Mouse (Mus musculus) gonadal fat pad, adult 2 months (tissue): ENCODE measurements around the gene Camkk2. TPM values are rescaled to one million over a fixed set of nuclear protein-coding genes. Genes with fewer than 3 reads are reported as not detected.

ENCODE experiments used
- DNase-seq: peaks from one replicate; pipeline ENCODE4 v3.0.0-alpha.2; 2012; ENCODE audit warnings: low read depth
- polyA plus RNA-seq: library from polyadenylated mRNA; depleted of rRNA; stranded (reverse); fragments of >200 nt; gene quantifications from 2 replicates; pipeline ENCODE4 v1.2.3, GENCODE M21; 2012

Gene Camkk2
- polyA plus RNA-seq, 1 experiment = 15.7 TPM

- no peak for DNase-seq
Measured at GRCm38 (mm10) chr5:122736761-122737160, 42.4 kb downstream of the Camkk2 start.

DNA sequence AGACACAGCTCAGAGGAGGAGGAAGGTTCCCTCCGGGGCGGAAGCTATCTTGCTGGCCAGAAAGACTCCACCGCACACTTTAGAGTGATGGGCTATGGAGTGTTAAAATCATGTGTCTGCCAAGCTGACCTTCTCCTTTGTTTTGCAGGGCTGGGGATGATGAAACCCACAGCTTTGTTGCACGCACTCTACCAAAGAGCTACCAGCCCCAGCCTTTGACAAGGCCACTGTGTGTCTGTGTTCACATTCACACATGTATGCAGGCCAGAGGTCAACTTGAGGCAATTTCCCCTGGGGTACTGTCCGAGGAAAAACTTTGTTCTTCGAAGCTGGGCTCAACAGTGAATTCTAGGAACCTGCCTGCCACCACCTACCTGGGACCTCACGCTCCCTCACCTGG, 43.4 kb downstream of the Camkk2 start:
- DNase-seq = no peak

DNA sequence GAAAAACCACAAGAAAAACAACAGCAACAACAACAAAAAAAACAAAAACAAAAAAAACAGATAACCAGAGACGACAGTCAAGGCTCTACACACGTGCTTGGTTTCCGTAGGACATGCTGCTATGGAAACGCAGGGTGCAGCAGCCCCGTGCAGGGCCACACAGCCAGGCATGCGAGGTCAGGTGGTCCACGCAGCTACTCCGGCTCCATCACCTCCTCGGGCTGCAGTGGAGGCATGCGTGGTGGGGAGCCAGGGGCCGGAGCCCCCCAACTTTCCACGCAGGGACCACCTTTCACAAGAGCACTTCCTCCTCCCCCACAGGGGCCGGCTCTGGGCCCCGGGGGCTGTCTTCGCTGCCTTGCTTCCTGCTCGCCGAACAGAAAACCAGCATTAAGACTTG, 45.3 kb downstream of the Camkk2 start:
- DNase-seq = no peak

DNA sequence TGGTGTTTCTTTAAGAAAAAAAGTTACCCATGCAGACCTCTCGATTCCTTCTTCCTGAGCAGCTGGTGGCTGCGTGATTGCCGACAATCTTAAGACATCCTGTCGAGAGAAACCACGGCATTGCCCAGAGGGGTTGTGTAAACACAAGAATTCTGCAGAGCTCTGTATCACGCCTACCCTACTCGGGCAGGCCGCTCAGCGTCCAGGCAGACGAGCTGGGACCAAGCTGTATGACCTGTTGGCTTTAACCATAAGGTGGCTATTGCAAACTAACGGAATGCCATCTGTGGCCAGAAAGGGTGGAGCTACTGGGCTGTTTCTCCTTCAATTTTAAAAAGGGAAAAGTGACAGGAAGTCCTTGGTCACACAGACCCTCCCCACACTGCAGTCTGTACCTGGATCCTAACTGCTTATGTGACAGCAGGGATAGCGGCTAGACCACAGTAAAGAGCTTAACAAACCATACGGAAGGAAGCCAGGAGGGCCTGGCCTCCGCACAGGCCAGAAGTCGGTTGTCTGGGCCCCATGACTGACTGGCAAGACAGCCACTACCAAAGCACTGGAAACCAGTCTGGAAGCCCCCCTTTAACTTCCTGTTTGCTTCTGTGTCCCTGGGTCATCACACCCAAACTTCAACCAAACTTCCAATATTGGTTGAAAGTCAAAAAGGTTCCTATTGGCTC, 47.1 kb downstream of the Camkk2 start:
- no peak for DNase-seq

DNA sequence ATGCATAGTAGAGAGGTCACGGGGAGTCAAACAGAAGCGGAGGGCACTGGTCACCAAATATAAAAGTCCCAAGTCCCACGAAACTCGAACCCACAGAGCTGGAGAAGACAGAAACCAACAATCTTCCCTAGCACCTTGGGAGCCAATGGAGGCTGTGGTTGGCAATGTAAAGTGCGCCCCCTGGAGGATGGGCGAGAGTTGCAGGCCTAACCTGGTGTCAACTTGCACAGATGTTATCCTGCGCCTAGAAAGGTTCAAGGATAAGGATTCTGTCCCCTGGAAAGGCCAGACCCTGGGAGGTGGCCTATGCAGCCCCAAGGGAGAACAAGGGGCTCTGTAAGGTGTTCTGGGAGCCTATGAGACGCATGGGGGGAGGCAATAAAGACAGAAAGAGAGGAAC, 47.9 kb downstream of the Camkk2 start:
- no peak for DNase-seq

GRCm38 (mm10) chr5:122730776-122731175, 48.4 kb downstream of the Camkk2 start:
- no peak for DNase-seq

DNA sequence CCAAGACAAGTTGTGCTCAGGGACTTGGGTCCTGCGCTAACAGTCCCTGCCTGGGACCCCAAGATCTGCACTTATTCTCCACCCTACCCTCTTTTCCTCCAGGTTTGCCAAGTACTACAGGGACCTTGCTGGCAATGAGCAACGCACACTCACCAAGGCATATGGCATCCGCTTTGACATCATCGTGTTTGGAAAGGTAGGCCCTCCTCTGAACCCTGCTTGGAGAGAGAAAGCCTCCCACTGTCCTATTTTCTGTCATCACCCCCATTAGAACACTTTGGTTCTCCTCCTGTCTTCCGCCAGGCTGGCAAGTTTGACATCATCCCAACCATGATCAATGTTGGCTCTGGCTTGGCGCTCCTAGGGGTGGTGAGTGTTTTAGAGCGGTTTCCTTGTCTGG, 52.1 kb downstream of the Camkk2 start:
- no peak for DNase-seq

DNA sequence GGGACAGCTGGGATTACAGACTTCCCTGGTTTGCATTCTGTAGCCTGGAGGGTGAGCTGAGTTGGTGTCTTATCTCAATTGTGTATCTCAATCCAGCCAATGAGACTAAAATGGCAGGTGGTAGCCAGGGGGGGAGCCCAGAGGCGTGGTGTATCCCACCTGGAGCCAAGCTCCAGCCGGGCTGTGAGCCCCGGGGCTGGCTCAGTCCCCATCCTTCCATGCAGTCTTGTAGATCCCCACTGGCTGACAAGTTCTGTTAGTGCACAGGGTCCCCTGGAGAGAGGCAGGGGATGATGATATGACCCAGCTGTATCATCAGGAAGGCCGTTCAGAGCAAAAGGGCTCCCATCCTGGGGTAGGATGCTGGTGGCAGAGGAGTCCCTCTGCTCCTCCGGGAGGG, 52.6 kb downstream of the Camkk2 start:
- DNase-seq = no peak

DNA sequence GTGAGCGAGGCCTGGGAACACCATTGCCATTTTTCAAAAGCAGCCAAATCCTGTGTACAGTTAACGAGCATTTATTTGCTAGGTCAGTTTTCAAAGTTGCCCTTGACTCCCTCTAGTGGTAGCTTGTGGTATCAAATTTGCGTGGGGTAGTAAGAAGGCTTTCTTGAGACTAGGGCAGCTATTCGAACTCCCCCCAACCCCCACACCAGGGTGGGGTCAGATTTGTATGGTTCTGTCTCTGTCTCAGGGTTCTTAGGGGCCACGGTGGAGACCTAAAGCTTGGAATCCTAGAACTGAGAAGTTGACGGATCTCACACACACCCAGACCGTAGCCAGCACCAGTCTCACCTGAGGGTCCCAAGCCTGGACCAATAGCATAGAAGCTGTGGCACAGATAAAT, 53.1 kb downstream of the Camkk2 start:
- no peak for DNase-seq

GRCm38 (mm10) chr5:122725453-122725852, 53.8 kb downstream of the Camkk2 start:
- DNase-seq = no peak

- DNase-seq = no peak
Measured at GRCm38 (mm10) chr5:122719168-122719567, 60.0 kb downstream of the Camkk2 start.

DNA sequence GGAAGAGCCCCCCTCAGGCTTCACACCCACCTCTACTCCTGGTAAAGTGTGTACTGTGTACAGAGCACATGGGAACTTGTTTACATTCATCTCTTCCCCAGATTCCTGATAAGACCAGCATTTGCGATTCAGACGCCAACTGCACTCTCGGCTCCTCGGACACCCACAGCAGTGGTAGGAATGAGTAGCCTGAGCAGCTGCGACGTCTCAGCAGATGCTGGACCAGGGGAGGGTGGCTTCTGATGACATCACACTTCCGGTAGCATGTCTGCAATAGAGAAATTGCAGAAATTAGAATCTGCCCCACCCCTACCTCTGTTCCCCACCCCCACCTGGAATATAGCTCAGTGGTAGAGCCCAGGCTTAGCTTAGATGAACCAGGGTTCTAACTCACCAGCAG, 60.8 kb downstream of the Camkk2 start:
- no peak for DNase-seq

DNA sequence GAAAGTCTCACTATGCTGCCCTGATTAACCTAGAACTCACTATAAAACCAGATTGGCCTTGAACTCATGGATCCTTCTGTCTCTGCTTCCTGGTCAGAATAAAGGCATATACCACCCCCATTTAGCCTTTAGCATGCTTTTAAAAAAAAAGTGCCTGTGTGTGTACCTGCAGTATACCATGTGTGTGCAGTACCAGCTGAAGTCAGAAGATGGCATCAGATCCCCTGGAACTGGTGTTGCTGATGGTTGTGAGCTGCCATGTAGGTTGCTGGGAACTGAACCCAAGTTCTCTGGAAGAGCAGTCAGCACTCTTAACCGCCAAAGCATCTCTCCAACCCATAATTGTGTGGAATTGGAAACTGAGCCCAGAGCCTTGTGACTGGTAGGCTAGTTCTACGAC, 62.4 kb downstream of the Camkk2 start:
- no peak for DNase-seq

DNA sequence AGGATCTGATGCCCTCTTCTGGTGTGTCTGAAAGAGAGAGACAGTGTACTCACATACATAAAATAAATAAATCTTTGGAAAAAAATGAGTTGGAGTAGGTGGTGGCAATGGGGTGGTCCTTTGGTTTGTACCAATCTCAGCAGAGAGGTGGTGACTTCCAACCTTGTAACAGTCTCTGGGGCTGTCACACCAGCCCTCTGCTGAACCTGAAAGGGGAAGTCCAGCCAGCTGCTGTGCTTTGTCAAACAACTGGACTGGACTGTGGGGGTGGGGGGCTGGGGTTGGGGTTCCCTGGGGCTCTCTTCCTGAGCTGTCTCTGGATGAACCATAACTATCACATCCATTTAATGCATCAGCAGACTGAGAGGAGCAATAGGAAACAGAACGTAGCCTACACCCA, 63.5 kb downstream of the Camkk2 start:
- no peak for DNase-seq

DNA sequence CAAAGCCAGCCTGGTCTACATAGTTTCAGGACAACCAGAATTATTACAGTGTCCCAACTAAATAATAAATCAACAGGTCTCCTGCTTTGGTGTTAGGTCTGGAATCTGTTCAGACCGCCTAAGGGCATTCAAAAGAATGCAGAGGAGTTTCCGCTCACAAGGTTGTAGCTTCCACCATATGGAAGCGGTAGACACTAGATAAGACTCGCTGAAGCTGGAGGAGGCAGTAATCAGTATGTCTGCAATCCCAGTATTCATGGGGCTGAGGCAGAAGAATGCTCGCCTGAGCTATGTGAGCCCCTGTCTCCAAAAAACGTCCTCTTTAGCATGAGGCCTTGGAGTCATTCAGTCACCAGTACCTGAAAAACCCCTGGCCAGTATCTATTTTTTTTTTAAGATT, 70.4 kb downstream of the Camkk2 start:
- no peak for DNase-seq

- DNase-seq = no peak
Measured at GRCm38 (mm10) chr5:122707276-122708181, 71.7 kb downstream of the Camkk2 start, which contains the start of gene P2rx4. Gene P2rx4 (plus strand): TSS chr5:122707544.

GRCm38 (mm10) chr5:122706917-122707275, 72.3 kb downstream of the Camkk2 start:
- no peak for DNase-seq

GRCm38 (mm10) chr5:122705174-122705573, 74.0 kb downstream of the Camkk2 start:
- DNase-seq = no peak

DNA sequence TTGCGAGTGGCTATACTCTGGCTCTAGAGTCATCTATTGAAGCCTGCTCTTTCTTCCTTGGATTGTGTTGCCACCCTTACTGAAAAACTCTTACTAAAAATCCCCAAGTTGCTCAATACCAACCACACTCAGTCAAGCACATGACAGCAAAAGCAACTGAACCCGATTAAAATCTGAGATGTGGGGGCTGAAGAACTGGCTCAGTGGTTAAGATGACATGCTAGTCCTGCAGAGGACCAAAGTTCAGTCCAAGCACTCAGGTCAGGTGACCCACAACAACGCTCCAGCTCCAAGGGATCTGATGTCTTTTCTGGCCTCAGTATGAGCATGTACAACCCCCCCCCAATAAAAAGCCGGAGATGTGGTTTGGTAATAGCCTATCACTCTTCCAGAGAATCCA, 74.6 kb downstream of the Camkk2 start:
- DNase-seq = no peak

- no peak for DNase-seq
Measured at GRCm38 (mm10) chr5:122703574-122703973, 75.6 kb downstream of the Camkk2 start.

GRCm38 (mm10) chr5:122702156-122702555, 77.1 kb downstream of the Camkk2 start:
- no peak for DNase-seq

GRCm38 (mm10) chr5:122700837-122701212, 78.4 kb downstream of the Camkk2 start:
- no peak for DNase-seq

- DNase-seq = peak; percentile 86
Measured at GRCm38 (mm10) chr5:122700109-122700836, 78.9 kb downstream of the Camkk2 start.
